Mouse (Mus musculus): ENCODE data around the gene Pip5k1b.

- TF ChIP-seq CTCF (IDR thresholded peaks at IDR 0.05; ENCODE audit: extremely low read depth, insufficient read length, insufficient replicate concordance, low read depth, low read length): no peak
- no peak for TF ChIP-seq POLR2A (IDR thresholded peaks at IDR 0.05; ENCODE audit: low read depth, low read length)
These were observed 38.6 kb downstream of the Pip5k1b start for GRCm38 (mm10) chr19:24517057-24517456.

Measured in small intestine, adult 2 months (tissue).